Mouse (Mus musculus) spleen, postnatal 36 days (tissue): ENCODE measurements around the gene Hspb3.

Source experiments
- DNase-seq, 2 experiments: peaks; one replicate each; pipeline ENCODE4 v3.0.0; 2022; ENCODE audit warnings: low spot score in 2 of 2, mixed read lengths in 1 of 2

Hspb3 gene

DNA sequence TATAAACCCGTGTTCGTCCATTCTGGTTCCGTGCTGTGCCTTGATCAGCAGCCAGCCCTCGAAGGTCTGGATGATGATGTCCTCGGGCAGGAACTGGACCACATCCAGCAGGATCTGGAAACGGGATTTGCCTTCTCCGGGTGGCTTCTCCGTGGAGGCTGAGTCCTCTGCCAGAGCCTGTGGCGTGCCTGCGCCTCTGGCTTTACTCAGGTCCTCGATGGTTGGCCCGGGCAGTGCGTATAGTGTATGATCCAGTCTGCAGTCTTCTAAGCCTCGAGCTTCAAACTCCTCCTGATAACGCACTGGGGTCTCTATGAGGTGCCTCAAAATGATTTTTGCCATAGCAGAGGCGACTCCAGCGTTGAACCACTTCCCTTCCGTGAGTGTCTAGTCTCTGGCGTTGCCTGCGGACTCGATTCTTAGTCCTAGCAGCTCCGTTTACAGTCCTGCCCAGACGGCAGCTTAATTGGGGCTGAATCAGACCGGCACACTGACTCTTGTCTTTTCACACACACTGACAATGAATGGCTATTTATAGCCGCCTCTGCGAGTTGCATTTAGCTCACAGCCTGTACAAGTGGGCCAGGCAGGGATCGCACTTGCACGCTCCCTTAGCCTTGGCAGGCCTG lies at the start of gene Hspb3:
Gene Hspb3 (minus strand): TSS at position 526 of the 629 bp plus-strand sequence.
- DNase-seq = no peak

DNA sequence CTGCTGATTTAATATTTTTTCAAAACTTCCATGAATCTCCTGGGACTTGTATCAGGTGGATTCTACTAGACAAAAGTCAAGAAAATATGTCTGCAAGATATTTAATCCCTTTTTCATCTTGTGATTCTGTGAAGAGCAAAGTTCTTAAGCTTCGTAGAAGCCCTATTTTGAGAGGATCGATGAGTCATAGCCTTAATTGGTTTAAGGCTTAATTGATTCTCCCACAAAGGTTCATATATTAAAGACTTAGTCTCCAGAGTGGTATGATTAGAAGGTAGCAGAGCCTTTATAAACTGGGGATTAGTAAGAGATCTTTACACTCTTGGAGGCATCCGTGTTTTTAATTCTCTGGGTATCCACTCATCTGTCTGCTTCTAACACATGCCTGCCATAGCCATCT lies 49.7 kb upstream of the Hspb3 start:
- no peak for DNase-seq

DNA sequence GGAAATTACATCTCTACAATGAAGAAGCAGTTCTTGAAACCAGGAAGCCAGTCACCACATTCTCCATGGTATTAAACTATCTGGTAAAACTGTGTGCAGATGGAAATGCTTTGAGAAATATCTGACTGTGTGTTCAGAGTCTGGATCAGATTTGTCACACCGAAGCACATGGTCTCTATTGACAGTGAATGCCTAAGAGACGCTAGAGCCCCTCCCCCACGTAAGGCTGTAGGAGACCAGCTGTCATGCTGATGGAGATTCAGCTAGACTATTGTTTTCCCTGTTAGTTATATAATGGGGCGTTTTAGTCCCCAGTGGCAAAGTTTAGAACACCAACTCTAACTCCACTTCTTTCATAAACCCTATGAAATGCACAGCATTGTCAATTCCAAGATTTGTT lies 42.7 kb upstream of the Hspb3 start:
- no peak for DNase-seq

DNA sequence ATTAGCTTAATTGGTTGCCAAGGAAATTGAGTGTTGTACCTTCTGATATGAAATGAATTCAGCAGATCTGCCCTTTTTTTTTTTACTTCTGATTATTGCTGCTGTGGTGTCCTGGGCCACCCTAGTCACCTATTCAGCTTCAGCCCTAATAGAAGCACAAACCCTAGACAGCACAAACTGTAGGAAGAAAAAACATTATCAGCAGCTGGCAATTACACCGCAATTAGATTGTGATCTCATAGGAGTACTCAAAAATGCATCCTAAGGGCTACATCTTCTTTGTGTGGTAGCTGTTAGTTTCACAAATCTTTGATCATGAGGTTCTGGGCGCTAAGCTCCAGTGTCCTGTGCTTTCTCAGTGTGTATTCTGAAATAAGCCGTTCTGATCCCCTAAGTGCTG lies 37.7 kb upstream of the Hspb3 start:
- DNase-seq = no peak

DNA sequence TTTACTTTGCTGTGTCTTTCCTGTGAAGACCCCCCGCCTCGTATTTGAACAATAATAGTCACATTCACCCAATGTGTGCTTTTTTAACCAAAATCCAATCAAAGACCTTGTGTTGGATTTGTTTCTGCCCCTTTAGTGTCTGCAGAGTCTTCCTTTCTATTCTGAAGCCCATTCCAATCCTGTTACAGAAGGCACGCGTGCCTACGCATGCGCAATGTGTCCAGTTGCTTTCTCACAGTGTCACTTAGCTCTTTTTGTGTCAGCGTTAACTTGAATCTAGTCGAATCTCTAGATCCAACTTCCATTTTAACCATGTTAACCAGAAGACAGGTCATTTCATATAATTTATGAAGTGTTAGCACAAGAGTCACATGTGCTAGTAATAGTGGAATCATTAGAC lies 36.5 kb upstream of the Hspb3 start:
- DNase-seq = no peak

DNA sequence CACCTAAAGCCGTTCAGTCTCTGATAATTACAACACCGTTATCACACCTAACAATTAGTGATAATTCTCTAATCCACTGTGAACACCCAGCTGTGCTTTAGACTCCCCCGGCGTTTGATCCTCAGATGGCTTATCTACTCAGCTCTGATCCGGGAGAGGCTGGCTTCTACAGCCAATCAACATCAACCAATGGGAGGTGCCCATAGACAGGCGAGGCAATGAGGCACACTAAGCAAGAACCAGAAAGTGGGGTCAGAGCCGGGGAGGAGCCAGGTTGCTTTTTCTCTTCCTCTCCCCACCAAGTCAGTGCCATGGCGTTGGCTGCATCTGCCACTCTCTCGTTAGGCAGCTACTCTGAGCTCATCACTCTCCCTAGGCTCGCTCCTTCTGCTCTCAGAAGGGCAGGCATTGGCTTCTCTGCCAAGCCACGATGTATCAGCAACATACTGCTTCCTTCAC lies 36.0 kb upstream of the Hspb3 start:
- DNase-seq = no peak

DNA sequence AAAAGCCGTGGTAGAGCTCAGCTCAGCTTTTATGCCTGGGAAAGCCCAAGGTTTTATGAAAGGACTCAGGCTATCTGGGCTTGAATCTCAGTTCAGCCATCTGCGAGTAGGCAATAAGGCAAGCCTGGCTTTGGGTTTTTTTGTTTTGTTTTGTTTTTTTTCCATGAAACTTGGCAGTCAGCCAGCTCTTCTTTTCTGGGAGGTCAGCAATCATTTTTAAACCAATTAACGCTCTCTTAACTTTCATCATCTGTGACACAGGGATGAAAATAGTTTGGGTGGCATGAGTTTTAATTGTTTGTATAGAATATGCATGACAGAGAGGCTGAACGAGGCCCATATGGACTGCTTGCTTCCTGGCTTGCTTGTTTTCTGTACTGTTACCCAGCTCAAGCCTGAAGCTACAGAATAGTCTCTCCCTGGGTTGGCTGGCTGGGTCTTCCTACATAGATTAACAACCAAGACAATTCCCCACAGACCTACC lies 33.4 kb upstream of the Hspb3 start:
- no peak for DNase-seq

DNA sequence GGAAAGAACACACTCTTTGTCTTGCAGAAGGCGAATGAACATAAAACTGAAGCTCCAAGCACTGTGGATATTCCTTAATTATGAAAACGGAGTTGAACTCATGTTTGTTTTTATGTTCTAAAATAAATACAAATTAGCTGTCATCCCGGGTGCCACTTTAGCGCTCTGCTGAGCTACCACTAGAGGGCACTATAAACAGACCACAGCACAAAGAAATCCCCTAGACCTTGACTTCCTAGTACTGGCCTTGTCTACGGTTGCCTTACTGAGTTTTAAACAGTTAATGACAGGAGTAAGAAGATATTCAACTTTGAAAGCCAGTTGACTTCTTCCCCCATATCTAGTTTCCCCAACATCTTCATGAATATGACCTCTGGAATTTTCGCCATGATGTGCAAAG lies 29.9 kb upstream of the Hspb3 start:
- DNase-seq = peak; percentile 14 to 22

DNA sequence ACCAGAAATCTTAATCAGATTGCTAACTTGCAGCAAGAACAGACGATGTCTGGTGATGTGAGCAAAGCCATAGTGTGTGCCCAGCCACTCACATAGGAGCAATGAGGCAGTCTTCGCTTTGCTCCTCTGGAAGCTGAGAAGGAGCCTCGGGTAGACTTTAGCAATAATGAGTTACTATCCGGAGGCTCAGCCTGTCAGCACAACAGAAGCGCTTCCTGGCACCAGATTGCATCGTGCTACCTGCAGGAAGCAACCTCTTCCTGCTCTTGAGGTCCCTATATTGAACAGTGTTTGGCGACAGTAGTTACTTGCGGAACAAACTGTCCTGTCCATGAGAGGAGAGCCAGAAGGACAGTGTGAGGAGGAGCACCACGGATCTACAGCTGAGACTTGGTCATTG lies 28.2 kb upstream of the Hspb3 start:
- DNase-seq = no peak

DNA sequence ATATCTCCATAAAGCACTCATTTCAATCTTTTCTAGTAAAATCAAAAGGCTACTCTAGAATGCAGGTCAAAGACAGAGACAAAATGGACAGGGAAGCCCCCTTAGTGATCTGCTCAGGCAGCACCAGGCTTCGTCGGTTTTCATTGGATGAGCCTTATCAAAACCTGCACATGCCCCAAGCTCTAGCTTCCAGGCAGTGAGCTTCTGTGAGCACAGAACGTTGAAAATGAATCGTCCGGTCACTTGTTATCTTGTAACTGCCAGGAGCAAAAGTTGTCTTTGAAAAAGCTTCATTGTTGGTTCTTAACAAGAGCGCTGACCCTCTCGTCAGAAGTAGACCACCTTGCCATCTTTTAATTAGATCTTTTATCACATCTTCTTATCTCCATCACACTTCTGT lies 26.4 kb upstream of the Hspb3 start:
- DNase-seq = no peak

DNA sequence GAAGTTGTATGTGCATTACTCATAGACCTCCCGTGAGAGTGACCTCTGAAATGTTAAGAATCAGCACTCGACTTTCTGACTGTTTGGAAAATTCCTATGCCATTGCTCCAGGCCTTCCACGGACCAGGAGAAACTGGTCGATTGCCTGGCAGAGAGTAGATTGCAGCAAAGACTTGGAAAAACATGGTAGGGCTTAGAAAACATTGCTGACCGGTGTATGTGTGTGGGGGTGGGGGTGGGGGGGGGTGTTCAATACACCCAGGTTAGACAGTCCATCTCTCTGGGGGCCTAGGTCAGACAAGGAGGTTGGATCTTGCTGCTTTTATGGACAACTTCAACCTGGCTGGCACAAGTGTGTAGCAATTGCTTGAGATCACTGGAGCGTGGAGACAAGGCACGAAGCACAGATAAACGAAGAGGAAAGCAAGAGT lies 23.2 kb upstream of the Hspb3 start:
- DNase-seq = no peak

DNA sequence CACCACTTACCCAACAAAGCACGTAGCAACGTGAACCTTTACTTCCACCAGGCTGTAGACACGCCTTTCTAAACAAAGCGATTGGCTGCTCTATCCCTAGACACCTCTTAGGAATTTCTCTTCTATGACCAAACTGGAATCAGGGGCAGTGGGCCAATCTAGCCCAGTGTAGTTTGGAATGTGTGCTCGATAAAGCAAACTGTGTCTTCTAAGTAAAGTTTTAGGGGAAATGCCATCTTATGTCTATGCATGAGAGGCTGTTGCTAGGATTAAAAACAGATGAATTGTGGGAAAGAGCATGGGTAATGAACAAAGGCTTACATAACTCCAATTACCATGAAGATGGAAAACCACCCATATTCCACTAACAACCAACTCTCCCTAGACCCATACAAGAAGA lies 19.3 kb upstream of the Hspb3 start:
- DNase-seq = no peak

DNA sequence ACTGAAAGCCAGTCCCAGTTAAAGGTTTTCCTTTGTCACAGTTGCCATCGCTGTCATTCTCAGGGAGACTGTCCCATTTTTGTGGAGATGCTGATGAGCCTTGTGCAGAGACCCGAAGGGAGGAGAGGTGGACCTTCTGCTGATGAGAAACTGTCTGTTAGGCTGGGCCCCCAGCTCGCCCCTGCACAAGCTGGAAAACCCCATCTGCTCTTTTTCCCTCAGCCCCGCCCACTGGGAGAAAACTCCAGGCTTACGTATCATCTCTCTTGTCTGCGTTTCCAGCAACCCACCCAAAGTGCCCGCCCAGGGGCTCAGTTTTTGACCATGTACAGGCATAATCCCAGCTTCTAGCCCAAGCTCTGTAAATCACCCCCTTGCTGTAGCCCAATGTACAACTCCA lies 17.2 kb upstream of the Hspb3 start:
- no peak for DNase-seq

DNA sequence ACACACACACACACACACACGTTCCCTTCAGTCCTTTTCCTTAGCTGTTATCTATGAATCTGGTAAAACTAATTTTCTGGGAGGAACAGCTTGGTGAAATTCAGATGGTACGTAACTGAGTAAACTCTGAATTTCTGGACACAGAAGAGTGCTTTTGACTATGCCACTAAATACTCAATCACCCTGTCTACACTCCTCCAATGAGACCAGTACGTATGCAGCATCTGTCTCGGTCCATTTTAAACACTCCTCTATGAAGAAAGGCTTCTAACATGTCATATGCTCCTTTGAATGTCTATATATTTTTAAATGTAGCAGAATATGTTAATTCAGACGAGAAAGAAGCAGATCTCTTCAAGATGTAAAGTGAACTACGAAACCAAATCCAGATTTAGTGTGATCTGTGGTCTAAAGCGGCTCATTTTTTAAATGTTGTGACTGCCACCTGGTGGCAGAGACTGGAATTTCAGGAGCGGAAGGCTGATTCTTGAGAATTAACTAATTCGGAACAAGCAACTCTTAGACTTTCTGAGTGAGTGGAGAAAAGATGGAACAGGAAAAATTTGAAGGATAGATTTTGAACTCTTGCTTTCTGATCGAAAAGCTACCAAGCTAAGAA lies 6.1 kb upstream of the Hspb3 start:
- peak in 1 of 2 experiments; percentile 10 for DNase-seq

DNA sequence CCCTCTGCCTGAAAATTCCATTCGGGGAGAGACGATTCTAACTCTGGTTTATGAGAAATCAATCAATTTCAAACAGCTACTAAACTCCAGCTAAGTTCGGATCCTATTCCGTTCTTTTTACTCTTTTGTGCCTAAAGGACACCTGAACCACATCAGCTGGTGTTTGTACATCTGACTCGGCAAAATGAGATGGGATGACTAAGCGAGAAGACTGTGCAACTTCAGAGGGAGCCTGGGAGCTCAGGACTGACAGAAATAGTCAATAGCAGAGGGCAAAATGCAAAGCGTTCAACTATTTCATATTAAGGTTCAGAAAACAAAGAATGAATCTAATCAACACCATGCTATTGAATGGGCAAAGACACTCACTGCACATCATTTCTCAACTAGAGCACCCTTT lies 407 bp upstream of the Hspb3 start:
- no peak for DNase-seq

DNA sequence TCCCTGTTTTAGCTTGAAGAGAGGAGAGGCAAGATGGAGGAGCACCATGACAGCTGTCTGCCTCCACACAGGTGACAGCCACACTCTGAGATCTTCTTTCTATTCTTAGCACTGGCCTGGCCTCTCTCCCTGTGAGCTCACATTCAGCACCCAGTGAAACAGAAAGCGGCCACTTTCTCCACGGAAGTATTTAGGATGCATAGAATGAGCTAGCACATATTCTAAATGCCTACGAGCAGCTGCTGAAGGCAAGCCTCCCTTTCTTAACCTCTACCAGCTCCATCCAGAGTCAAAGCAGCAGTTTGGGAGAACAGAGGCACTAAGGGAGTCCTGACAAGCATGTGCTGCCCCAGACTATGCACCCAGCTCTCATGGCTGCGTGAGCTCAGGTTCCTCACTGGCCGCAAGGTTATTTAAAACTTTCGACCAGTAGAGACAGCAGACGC lies 1.6 kb downstream of the Hspb3 start:
- no peak for DNase-seq

DNA sequence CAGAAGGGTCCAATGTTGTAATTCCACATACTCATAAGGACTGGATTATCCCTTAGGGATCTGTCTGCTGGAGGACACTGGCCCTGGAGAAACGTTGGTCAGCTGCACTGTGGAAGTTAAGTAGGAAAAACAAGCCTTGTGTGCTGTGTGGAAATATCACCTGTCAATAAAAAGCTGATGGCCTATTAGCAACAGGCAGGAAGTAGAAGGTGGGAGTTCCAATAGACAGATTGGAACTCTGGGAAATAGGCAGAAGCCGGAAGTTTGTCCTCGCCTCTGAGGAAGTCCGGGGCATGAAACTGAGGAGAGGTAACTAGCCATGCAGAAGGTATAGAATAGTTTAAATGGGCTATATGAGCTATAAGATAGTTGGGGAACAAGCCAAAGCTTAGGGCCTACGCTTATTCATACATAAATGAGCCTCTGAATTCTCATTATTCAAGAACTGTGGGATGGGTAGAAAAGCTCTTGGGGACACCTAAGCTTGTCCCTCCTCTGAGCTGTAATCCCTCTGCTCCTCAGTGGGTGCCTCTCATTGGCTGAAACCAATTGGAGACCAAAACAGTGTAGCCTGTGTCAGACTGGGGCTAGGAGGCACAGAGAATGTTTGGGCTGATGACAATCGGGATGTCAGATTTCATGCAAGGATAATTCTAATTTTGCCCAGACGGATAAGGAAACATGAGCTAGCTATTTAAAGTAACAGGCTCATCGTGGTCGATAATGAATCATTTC lies 2.7 kb downstream of the Hspb3 start:
- DNase-seq = no peak

DNA sequence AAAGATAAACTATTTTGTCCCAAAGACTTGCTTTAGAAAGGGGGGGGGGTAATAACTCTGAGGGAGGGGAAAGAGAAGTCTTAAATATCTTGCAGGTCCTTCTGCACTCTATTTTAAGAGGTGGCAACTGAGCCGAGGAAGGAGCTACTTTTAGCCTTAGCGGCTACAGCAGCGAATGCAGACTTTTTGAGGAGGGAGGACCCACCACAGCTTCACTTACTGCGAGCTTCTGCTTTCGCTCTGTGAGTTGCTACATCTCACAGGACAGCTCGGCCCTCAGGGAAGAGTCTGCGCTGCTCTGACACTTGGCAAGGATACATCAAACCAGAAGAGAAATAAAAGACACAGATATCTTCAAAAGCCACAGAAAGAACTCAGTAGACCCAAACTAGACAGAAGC lies 6.3 kb downstream of the Hspb3 start:
- DNase-seq = no peak

DNA sequence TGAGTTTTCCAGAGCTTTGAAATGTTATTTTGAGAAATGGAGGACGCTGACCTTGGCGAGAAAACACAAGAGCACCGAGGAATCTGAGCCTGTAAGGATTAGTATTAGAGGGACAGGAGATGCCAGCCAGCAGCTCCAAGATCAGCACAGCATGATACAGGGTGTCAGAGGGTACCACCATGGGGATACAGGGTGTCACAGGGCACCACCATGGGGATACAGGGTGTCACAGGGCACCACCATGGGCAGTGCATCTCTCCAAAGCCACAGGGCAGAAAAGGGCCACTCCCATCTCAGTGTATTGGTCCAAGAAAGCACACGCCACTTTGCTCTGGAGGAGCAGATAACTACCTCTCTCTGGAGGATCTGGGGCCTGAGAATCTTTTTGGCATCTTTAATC lies 6.8 kb downstream of the Hspb3 start:
- DNase-seq = no peak

DNA sequence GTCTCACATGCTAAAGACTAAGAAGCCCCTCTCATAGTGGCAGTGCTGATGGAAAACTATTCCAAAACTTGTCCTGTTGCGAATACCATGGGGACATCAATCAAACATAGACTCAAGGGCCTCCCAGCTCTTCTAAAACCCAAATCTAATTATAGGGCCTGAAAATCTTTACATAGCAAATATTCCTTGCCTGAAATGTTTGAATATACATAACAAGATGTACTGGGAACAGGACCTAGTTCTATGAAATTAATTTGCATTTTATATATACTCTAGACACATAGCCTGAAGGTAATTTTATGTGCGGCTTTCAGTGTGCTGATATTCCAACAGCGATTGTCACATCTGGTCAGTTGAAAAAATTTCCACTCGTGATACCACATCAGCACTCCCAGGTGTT lies 8.0 kb downstream of the Hspb3 start:
- DNase-seq = no peak

DNA sequence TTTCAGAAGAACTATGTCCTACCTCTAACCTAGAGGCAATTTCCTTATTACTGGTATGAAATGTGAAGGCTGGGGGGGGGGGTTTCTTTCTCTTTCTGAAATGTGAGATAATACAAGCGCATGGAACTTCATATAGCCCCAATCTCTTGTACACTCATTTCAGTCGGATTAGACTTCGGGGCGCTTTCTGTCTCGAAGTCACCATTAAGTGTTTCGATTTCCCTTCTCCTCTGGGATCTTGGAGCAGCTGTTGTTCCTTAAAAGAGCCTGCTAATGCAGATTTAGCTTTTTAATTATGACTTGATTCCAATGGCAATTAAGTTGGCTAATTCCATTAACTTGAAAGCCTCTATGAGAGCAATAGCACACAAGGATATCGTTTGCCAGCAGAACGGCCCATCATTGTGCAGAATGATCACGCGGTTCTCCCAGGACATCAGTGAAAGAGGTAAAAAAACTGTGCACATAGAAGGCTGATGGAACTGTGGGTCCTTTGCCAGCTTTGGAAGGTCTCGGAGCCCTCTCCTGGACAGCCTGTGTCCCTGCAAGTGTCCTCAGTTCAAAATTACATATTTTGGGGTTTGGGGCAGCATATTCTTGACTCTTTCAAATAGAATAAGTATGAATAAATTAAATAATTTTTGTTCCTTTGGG lies 22.4 kb downstream of the Hspb3 start:
- no peak for DNase-seq

DNA sequence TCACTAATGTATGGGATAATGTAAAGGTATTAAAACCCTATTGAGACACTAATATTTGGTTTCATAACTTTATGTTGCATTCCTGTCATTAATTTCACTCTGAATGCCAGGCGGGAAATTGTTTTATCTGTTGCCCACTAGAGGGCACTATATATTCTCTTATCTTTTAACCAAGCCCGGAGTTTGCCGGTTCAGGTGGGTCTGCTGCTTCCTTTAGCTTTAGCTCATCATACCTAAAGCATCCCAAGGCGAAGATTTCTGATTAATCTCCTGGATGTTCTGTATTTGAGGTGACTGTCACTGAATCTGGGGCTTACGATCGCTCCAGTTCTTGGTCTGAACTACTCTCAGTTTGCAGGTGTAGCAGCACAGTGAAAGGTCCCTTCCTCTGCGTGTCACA lies 24.6 kb downstream of the Hspb3 start:
- no peak for DNase-seq
